Mouse (Mus musculus) gastrocnemius, postnatal 10 days (tissue): ENCODE measurements around the gene BC005624. TPM values are rescaled to one million over a fixed set of nuclear protein-coding genes. Genes with fewer than 3 reads are reported as not detected.
"Not testable (repeated sequence)": the region's sequence is repeated elsewhere in the genome, so short reads cannot be mapped to it uniquely, and the experiment has no call there.

Experiments used
- DNase-seq: peaks from one replicate; pipeline ENCODE4 v3.0.0; 2021; ENCODE audit warnings: mixed read lengths
- total RNA-seq, 2 experiments: library from RNA; stranded (reverse); gene quantifications; 2 replicates each; pipeline ENCODE4 v1.2.3; 2021

BC005624 gene
- total RNA-seq, 2 experiments from 2014 or later = 16.5 to 19.0 TPM

GRCm38 (mm10) chr2:30983024-30983423, 1.0 kb upstream of the BC005624 start:
- DNase-seq = no peak

DNA sequence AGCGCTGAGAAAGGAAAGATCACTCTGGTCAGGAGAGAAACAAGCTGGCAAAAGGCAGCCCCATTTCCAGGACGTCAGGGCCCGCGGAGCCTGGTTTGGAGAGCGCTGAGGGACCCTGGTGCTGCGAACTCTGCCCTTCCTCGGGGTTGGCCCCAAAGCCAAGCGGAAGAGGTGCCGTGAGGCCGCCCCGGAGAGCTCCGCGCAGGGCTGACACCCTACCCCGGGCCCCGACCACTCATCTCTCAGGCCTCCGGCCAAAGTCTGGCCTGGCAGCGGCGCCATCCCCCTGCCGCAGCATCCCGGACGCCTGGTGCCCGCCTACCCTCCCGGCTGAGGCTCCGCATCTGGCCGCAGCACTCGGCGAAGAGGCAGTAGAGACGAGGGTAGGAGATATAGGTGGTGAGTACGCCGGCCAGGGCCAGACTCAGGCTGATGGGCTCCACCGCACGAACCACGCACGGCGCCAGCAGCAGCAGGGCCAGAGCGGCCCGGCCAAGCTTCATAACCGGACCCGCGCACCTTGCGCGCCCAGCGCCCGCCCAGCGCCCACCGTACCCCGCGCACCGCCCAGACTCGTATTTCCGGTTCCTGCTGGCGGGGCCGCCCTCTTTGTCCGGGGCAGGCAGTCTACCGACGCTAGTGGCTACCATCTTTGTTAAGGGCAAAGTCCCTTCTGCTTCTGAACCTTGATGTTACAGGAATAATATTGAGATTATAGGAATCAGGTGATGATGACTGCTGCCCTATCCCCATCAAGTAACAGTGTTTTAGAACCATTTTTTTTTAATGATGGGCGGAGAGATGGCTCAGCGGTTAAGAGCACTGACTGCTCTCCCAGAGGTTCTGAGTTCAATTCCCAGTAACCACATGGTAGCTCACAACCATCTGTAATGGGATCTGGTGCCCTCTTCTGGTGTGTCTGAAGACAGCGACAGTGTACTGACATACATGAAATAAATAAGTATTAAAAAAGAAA, 14.4 kb downstream of the BC005624 start, which contains the start of gene Tor1a:
Gene Tor1a (minus strand): TSS at position 582 of the 976 bp plus-strand sequence.
- DNase-seq = peak; percentile 85

DNA sequence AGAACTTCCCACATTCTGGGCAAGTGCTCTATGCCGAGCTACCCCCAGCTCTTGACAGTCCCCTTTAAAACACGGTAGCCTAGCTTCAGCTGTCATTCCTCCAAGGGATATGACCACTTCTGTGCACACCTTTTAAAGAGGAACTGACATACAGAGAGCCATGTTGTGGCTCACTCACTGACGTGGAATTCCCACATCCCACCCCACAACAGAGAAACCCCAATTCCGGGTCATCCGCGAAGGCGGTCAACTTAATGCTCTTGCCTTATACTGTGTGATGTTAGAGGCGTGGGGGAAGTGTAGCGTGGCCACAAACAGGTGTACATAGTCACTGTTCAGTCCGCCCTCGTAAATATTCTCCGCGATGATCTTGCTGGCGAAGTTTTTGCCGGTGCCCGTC, 15.2 kb downstream of the BC005624 start:
- no peak for DNase-seq

DNA sequence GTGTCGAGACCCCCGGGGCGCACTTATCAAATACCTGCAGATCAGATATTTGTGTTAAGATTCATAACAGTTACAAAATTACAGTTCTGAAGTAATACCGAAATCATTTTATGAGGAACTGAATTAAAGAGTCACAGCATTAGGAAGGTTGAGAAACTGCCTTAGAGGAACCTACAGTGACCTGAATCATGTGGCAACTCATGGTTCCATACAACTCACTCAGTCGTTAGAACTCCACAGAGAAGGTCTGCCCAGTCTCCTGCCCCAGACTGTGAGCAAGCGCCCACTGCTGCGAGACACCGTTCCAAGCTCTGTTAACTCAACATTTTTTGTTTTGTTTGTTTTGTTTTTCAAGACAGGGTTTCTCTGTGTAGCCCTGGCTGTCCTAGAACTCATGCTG, 16.4 kb downstream of the BC005624 start:
- DNase-seq = no peak

DNA sequence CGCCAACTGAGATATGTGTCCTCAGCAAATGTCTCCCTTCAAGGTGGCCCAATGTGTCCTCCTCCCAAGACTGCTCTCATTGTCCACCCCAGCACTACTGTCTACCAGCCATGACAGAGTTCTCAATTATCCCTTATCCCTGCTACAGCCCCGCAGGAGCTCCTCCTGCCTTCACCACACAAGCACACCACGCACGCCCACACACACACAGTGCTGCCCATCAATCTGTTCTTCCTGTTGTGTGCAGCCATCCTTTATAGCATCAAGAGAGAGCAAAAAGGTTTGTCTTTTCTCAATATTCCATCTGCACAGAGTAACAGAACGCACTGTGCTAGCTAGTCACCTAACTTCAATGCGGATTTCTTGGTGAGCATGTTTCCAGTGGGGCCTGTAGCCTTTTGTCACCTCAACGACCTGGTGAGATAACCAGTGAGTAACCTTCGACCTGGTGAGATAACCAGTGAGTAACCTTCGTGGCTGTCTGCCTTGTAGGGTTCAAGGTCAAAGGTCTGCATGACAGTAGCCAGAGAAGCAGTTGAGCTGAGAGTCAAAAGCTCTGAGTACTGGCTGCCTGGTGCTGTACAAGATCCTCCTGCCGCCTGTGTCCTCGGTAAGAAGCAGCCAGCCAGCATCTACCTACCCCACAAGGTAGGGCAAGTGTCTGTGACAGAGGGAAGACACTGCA, 19.3 kb downstream of the BC005624 start:
- DNase-seq = no peak

DNA sequence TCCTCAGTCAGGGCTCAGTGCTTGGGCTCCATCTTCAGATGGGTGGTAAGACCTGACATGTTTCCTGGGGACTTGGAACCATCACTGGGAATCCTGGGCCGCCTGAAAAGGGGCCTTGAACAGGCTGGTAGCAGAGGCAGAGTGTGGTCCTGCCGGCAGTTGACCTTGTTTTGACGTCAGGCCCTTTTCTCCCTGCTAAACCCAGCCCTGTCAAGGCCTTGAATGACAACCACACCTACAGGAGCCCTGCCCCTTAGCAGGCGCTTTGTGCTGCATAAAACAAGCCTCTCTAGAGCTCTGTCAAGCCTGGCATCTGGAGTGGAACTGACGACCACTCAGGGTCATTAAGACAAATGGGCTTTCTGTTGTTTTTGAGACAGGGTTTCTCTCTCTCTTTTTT, 22.1 kb downstream of the BC005624 start:
- no peak for DNase-seq

GRCm38 (mm10) chr2:30958726-30959125, 23.3 kb downstream of the BC005624 start:
- no peak for DNase-seq

DNA sequence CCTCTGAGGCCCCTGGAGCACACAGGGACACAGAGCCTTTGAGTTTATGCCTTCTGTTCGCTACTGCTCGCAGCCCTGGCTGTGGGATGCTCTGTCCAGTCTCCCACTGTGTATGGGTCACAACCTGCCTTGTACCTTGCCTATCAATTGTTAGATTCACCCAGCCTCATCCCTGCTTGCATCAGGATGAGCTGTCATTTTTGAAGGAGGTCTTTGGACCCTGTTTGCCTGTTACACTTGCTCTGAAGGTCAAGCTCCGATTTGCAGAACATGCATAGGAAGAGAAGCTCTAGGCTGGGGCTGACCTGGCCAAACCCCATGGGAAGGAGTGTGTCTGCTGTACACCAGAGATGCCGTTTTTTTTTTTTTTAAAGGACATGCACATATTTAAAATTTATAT, 24.5 kb downstream of the BC005624 start:
- DNase-seq = no peak

DNA sequence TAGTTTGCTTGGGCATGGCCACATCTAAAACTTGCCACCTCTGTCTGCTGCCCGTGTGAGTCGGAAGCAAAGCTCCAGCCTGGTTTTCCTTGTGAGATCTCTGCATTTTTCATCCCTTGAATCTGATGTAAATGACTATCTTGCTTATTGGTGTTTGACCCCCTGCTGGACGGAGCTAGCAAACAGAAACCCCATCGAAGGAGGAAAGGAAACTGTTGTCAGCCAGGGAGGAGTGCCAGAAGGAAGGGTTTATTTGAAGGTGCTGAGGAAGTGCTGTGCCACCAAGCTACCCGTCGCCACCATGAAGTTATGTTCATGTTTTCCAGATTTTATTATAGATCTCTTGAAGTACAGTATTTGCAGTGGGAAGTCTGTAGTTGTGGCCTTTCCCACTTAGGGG, 27.2 kb downstream of the BC005624 start:
- DNase-seq = no peak

- DNase-seq = peak; percentile 76
Measured at GRCm38 (mm10) chr2:30952824-30953490, 29.0 kb downstream of the BC005624 start, which contains the start of gene Tor1b. Tor1b (plus strand) TSS chr2:30952959.

DNA sequence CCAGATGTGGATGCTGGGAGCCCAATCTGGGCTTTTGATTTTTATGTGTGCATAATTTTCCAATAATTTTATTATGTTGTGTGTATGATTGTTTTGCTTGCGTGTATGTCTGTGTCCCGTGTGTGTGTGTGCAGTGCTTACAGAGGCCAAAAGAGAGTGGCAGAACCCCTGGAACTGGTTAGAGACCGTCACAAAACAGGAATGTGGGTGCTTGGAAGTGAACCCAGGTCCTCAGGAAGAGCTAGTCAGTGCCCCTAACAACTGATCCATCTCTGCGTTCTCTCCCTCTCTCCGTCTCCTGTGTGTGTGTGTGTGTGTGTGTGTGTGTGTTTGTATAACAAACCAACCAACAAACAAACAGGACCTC, 29.6 kb downstream of the BC005624 start:
- no peak for DNase-seq

GRCm38 (mm10) chr2:30942603-30943011, 39.4 kb downstream of the BC005624 start:
- DNase-seq = no peak

DNA sequence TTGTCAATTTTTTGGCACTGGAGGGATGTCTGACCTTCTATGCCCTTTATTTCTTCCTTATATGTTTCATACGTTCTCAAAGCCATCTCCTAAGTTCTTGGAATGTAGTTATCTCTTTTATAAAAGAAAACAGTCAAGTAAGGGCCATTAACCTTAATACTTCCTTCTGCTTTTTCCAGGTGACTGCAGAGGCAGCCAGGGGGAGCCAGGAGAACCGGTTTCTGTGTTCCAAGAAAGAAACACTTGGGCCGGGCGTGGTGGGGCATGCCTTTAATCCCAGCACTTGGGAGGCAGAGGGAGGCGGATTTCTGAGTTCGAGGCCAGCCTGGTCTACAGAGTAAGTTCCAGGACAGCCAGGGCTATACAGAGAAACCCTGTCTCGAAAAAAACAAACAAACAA, 39.9 kb downstream of the BC005624 start:
- not testable (repeated sequence) for DNase-seq

GRCm38 (mm10) chr2:30941586-30941985, 40.4 kb downstream of the BC005624 start:
- no peak for DNase-seq

DNA sequence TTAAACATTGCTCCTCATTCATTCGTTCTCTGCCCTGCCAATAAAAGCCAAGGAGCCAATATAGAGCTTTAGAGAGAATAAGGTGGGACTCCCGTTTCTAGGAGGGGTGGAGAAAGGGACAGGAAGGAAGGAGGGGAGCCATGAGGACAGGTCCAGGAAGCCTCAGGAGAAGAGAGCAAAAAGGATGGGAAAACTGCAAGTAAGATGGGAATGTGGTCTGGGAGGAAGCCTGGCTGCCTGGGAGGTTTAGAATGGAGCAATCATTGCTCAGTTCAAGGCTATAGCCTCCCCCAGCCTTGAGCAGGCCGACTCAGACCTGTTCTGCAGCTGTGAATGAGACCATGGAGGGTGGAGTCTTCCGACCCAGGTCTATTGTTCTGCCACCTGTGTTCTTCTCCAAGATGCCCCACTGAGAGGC, 43.4 kb downstream of the BC005624 start:
- DNase-seq = no peak

GRCm38 (mm10) chr2:30937731-30938130, 44.3 kb downstream of the BC005624 start:
- DNase-seq = no peak

GRCm38 (mm10) chr2:30936808-30937207, 45.2 kb downstream of the BC005624 start:
- no peak for DNase-seq

DNA sequence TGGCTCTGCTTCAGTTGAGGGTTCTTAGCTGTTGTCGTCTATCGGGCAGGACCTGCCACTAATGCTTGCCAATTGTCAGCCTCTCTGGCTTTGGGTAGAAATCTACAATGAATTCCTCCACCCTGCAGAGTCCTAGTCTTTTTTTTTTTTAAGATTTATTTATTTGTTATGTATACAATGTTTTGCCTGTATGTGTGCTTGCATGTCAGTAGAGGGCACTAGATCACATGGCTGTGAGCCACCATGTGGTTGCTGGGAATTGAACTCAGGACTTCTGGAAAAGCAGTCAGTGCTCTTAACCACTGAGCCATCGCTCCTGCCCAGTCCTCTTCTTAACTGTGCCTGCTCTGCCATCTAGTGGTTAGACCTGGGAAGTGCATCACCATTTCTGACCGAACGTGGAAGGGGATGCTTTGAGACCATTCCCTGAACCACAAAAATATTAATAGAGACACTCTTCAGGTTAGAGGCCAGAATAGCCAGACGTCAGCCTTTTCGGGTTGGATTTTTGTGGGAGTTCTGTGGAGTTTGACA, 48.0 kb downstream of the BC005624 start:
- peak; percentile 73 for DNase-seq

GRCm38 (mm10) chr2:30933032-30933431, 49.0 kb downstream of the BC005624 start:
- DNase-seq = no peak

DNA sequence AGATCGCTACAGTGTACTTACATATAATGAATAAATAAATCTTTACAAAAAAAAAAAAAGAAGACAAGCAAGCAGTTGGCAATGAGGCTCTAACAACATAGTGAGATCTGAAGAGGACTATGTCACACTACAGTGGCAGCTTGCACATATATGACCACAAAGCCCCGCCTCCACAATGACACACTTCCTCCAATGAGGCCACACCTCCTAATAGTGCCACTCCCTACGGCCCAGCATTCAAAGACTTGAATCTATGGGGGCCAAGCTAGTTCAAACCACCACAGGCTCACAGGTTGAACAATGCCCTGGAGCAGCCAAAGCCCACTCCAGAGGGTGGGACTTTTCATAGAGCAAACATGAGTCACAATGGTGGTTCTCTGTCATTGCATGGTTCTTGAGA, 50.1 kb downstream of the BC005624 start:
- DNase-seq = no peak

DNA sequence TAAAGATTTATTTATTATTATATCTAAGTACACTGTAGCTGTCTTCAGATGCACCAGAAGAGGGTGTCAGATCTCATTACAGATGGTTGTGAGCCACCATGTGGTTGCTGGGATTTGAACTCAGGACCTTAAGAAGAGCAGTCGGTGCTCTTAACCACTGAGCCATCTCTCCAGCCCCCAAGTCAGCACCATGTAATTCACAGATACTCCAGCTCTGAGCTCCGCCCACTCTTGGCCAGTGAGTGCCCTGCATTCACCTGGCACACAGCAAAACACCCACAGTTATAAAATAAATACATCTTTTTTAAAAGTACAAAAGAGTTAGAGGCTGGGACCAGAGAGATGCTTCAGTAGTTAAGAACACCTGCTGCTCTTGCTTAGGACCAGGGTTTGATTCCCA, 51.2 kb downstream of the BC005624 start:
- not testable (repeated sequence) for DNase-seq

DNA sequence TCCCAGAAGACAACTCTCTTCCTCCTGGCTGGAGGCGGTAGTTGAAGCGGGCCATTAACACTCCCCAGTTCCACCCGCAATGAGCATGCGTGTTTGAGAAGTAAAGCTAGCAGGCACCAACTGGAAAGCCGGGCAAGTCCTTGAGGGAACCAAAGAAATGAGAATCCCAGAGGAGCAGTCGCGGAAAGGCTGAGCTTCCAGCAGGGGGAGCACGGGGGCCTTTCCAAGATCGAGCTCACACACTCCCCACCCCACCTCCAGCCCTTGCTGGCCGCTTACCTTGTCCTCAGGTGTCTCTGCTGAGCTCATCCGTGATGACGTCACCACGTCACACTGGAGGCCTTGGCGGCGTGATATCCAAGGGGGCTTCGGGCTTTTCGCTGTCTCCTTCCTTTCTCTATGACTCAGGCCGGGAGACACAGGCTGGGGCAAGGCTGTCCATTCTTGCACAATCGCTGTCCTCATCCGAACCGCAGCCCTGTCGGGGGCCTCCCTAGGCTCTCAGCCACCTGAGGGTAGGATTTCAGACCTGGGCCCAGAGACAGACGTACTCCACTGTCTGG, 52.4 kb downstream of the BC005624 start, which contains the start of gene Ptges:
Gene Ptges (minus strand): TSS at position 381 of the 563 bp plus-strand sequence.
- peak; percentile 68 for DNase-seq
